Mouse (Mus musculus) liver, embryonic 14.5 days (tissue): Measurements from ENCODE around the gene Krtap4-7.

Source experiments
- CTCF ChIP-seq: IDR thresholded peaks from 2 replicates; pipeline ENCODE4 v1.5.1; 2016; ENCODE audit warnings: antibody characterized with exemption, low read depth, control low read depth
- EP300 ChIP-seq: IDR thresholded peaks from 2 replicates; pipeline ENCODE4 v1.6.1; 2016; ENCODE audit warnings: antibody characterized with exemption, low read depth

DNA sequence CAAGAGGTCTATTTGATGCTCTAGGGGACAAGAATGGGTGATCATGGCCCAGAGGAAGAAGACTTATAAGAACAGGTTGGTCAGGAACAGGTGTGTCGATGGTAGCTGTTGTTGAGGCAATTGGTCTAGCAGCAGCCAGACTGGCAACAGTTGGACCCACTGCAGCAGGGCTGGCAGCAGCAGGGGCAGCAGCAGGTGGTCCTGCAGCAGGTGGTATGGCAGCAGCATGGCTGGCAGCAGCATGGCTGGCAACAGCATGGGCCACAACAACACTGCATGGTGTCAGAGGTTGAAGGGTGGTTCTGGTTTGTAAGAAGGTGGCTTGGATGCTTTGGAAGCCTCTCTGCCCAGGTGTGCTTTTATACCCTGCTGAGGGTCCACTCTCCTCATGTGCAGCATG, 46.6 kb upstream of the Krtap4-7 start, which contains the start of gene Gm14190:
- no peak for TF ChIP-seq CTCF
- TF ChIP-seq EP300 = no peak
